Mouse (Mus musculus): ENCODE data around the gene Prkacb.

GRCm38 (mm10) chr3:146757970-146758960 is 54.5 kb downstream of the Prkacb start:
- TF ChIP-seq EP300 (IDR thresholded peaks at IDR 0.05) (no peak), CTCF (IDR thresholded peaks at IDR 0.05) (no peak)

Measured in lung, postnatal 0 days (tissue).